Mouse (Mus musculus): Measurements from ENCODE around the gene Bfar. TPM values are rescaled to one million over a fixed set of nuclear protein-coding genes. Genes with fewer than 3 reads are reported as not detected.

Bfar gene
- total and polyA plus RNA-seq, 2 experiments from 2014 or later, result 26.4 to 33.4 TPM

DNA sequence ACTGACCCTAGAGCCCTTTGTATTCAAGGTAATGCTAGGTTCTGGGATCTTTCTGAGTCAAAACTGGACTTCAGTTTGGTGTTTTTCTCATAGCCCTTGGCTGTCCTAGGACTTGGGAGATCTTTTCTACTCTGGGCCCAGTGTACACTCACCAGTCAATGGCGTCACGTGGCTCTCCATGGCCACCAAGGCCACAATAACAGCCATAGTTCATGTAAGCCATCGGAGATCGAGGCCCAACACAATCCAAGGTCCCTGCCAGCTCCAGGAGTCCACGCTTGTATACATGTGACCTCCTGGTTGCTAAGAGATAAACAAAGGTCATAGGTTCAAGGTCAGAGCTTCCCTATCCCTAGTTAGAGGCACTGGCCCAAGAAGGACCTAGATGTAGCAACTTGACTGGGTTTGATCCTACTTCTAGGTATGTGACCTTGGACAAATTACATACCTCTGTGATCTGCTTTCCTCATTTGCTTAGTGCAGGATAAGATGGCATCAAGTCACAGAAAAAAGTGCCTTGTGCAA, 56.2 kb downstream of the Bfar start:
- Histone ChIP-seq H3K27me3 (ENCODE audit: control insufficient read depth, insufficient read depth, low read length) (no peaks in the 10 kb centered on the region), H3K4me2 (ENCODE audit: low read depth, low read length) (no peak overlapping the region), H3K36me3 (replicated peaks; ENCODE audit: control insufficient read depth, insufficient read depth, low read length) (no peaks in the 10 kb centered on the region), H3K9ac (replicated peaks; ENCODE audit: low read depth, low read length) (no peak overlapping the region), H3K9me3 (replicated peaks; ENCODE audit: control insufficient read depth, low read length) (no peaks in the 10 kb centered on the region), H3K27ac (ENCODE audit: low read depth) (no peak overlapping the region), H3K4me3 (ENCODE audit: low read depth, low read length) (no peak overlapping the region), H3K4me1 (ENCODE audit: control insufficient read depth, insufficient read depth) (no peaks in the 10 kb centered on the region)
- ATAC-seq (ENCODE audit: insufficient read depth, low read depth) (no peak), DNase-seq (ENCODE audit: low spot score) (no peak)
- no peak for TF ChIP-seq EP300 (IDR thresholded peaks at IDR 0.05; ENCODE audit: low read depth)
- no peak for TF ChIP-seq CTCF (IDR thresholded peaks at IDR 0.05; ENCODE audit: low read depth)
- WGBS, result 91% methylated on average over 5 of the region's 5 CpGs

DNA sequence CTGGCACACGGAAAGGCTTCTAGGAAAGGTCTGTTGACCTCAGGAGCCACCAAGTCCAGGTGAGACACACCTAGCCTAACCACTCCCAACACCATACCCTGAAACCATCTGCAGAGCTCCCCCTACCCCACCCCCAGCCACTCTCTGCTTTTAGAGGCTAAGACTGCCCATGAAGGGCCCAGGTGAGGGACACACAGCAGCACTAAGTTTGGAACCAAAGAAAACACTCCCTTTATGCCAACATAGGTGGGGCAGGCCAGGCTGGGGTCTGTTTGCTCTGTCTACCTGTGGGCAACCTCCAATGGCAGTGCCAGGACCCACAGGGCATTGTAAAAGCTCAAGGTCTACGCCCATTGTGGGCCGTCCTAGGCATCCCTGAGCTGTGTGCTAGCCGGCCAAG, 57.8 kb downstream of the Bfar start:
- Histone ChIP-seq H3K27me3 (ENCODE audit: control insufficient read depth, insufficient read depth, low read length) (no peaks in the 10 kb centered on the region), H3K36me3 (replicated peaks; ENCODE audit: control insufficient read depth, insufficient read depth, low read length) (no peaks in the 10 kb centered on the region), H3K27ac (ENCODE audit: low read depth) (no peak overlapping the region), H3K4me3 (ENCODE audit: low read depth, low read length) (no peak overlapping the region), H3K4me2 (ENCODE audit: low read depth, low read length) (no peak overlapping the region), H3K4me1 (ENCODE audit: control insufficient read depth, insufficient read depth) (no peaks in the 10 kb centered on the region), H3K9me3 (replicated peaks; ENCODE audit: control insufficient read depth, low read length) (no peaks in the 10 kb centered on the region), H3K9ac (replicated peaks; ENCODE audit: low read depth, low read length) (no peak overlapping the region)
- ATAC-seq (ENCODE audit: insufficient read depth, low read depth) (no peak), DNase-seq (ENCODE audit: low spot score) (no peak)
- WGBS, result 88% methylated on average over 4 of the region's 4 CpGs
- TF ChIP-seq EP300 (IDR thresholded peaks at IDR 0.05; ENCODE audit: low read depth) (no peak), CTCF (IDR thresholded peaks at IDR 0.05; ENCODE audit: low read depth) (no peak)

DNA sequence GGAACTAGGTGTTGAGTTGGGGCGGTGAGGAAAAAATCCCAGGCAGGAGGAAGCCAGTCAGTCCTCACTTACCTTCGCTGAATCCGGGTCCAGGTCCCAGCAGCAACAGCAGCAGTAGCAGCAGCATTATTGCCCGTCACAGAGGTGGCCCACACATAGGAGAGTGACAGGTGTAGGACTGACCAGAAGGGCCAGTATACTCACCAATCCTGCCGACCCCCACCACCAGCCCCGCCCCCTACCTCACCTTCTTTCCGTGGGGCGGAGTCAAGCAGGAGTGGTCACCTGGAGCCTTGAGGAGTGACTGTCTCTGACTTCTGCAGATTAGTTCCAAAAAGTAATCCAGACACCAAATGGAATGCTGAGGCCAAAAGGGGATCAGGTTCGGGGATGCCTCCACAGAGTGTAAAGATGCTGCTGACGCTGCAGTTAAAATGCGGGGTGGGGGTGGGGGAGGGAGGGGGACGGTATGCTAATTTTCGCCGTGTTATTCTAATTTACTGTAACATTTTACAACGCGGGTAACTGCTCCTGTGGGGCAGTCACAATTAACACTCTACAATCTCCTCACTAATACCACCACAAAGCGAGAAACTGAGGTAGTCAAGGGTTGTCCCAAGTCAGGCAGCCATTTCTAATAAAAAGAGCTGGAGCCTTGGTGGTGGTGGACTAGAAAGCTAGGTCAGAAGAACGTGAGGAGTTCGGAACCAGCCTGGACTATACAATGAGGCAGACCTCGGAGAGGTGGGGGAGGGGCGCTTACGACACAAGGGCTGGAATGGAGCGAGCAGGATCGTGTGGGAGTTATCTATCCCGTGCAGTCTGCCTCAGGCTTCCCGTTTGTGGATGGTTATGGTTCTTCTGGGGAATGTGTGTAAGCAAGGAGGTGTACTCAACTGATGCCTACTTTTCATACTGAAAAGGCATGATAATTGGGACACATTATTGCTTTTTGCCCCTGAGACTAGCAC, 58.9 kb downstream of the Bfar start, which contains the start of gene Pla2g10:
Pla2g10 (minus strand) TSS at position 699 of the 971 bp plus-strand sequence.
- Histone ChIP-seq H3K4me2 (ENCODE audit: low read depth, low read length) (peak within 1 kb of the TSS; percentile 4; the same call in 1 of the 2 replicates), H3K27ac (ENCODE audit: low read depth) (no peak within 1 kb of the TSS), H3K27me3 (ENCODE audit: control insufficient read depth, insufficient read depth, low read length) (no peaks in the 10 kb centered on the region), H3K36me3 (replicated peaks; ENCODE audit: control insufficient read depth, insufficient read depth, low read length) (no peaks in the 10 kb centered on the region), H3K9ac (replicated peaks; ENCODE audit: low read depth, low read length) (no peak within 1 kb of the TSS), H3K4me3 (ENCODE audit: low read depth, low read length) (no peak within 1 kb of the TSS), H3K9me3 (replicated peaks; ENCODE audit: control insufficient read depth, low read length) (no peaks in the 10 kb centered on the region), H3K4me1 (ENCODE audit: control insufficient read depth, insufficient read depth) (no peaks in the 10 kb centered on the region)
- DNase-seq (ENCODE audit: low spot score), result no peak
- 7% methylated on average over 26 of the region's 26 CpGs for WGBS
- no peak for ATAC-seq (ENCODE audit: insufficient read depth, low read depth)
- TF ChIP-seq EP300 (IDR thresholded peaks at IDR 0.05; ENCODE audit: low read depth) (no peak), CTCF (IDR thresholded peaks at IDR 0.05; ENCODE audit: low read depth) (no peak)

DNA sequence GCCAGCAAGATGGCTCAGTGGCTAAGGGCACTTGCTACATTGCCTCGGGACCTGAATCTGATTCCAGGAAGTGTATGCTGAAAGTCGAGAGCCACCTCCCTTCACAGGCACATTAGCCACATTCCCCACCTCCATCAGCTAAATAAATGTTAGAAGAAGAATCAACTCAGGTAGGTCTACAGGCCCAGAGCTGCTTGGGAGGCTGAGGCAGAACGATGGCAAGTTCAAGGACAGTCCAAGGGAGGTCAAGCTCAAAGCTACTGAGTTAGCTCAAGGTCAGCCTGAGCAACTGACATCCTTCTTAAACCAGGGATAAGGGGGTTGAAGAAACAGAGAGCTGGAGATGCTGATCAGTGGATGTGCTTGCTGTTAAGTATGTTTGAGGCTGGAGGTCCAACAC, 61.1 kb downstream of the Bfar start:
- Histone ChIP-seq H3K9me3 (replicated peaks; ENCODE audit: control insufficient read depth, low read length) (no peaks in the 10 kb centered on the region), H3K27me3 (ENCODE audit: control insufficient read depth, insufficient read depth, low read length) (no peaks in the 10 kb centered on the region), H3K4me1 (ENCODE audit: control insufficient read depth, insufficient read depth) (no peaks in the 10 kb centered on the region), H3K27ac (ENCODE audit: low read depth) (no peak overlapping the region), H3K4me2 (ENCODE audit: low read depth, low read length) (no peak overlapping the region), H3K9ac (replicated peaks; ENCODE audit: low read depth, low read length) (no peak overlapping the region), H3K36me3 (replicated peaks; ENCODE audit: control insufficient read depth, insufficient read depth, low read length) (no peaks in the 10 kb centered on the region), H3K4me3 (ENCODE audit: low read depth, low read length) (no peak overlapping the region)
- no peak for DNase-seq (ENCODE audit: low spot score)
- WGBS, result 60% methylated on average over 3 of the region's 3 CpGs
- TF ChIP-seq CTCF (IDR thresholded peaks at IDR 0.05; ENCODE audit: low read depth), result no peak
- TF ChIP-seq EP300 (IDR thresholded peaks at IDR 0.05; ENCODE audit: low read depth), result no peak
- ATAC-seq (ENCODE audit: insufficient read depth, low read depth), result no peak

DNA sequence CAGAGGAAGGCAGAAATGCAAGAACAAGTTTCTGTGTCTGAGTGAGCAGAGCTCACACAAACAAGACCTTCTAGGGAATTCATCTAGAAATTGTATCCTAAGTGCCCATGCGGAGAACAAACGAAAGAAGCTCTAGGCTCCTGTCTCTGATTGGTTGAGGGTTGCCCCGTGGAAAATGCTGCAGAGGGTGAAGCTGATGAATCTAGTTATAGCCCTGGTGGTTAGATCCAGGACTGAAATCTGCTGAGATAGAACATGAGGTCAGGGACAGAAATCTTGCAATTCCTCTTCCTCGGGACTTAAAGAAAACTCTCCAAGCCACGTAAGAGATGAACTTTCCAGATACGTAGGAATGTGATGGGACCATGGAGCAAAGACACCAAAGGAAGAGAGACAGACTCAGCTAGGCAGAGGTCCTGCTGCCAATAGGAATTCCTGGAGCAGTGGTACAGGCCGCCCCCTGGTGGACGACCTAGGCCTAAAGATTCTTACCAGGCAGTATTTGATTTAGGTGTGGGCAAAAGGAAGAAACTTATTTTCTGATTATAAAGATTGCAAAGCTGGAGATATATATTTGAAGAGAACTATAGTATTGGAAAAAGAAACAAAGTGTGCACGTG, 62.0 kb downstream of the Bfar start:
- DNase-seq (ENCODE audit: low spot score), result peak; percentile 39
- TF ChIP-seq EP300 (IDR thresholded peaks at IDR 0.05; ENCODE audit: low read depth), result no peak
- TF ChIP-seq CTCF (IDR thresholded peaks at IDR 0.05; ENCODE audit: low read depth), result peak; percentile 84
- Histone ChIP-seq H3K4me1 (ENCODE audit: control insufficient read depth, insufficient read depth) (no peaks in the 10 kb centered on the region), H3K4me3 (ENCODE audit: low read depth, low read length) (no peak overlapping the region), H3K36me3 (replicated peaks; ENCODE audit: control insufficient read depth, insufficient read depth, low read length) (no peaks in the 10 kb centered on the region), H3K9me3 (replicated peaks; ENCODE audit: control insufficient read depth, low read length) (no peaks in the 10 kb centered on the region), H3K27me3 (ENCODE audit: control insufficient read depth, insufficient read depth, low read length) (no peaks in the 10 kb centered on the region), H3K27ac (ENCODE audit: low read depth) (no peak overlapping the region), H3K9ac (replicated peaks; ENCODE audit: low read depth, low read length) (no peak overlapping the region), H3K4me2 (ENCODE audit: low read depth, low read length) (no peak overlapping the region)
- ATAC-seq (ENCODE audit: insufficient read depth, low read depth), result no peak
- 16% methylated on average over 9 of the region's 9 CpGs for WGBS
